Mouse (Mus musculus) midbrain, postnatal 0 days (tissue): ENCODE measurements around the gene Oxsr1. TPM values are rescaled to one million over a fixed set of nuclear protein-coding genes. Genes with fewer than 3 reads are reported as not detected.
A peak's percentile ranks its signal among the peaks of the same experiment; 100 is the strongest.

Source experiments
- ATAC-seq: fragments of 200-750 bp; cut with Nextera tagmentation; 2 replicates; pipeline ENCODE4 v1.8.0; 2017; ENCODE audit warnings: moderate number of reproducible peaks, mild to moderate bottlenecking, moderate TSS enrichment, moderate library complexity; ENCODE audit not compliant: low FRiP score
- DNase-seq: peaks from one replicate; pipeline ENCODE4 v3.0.0-alpha.2; 2015; ENCODE audit warnings: low spot score
- H3K27ac ChIP-seq: fragments of 300-500 bp; sonication (generic); 2 replicates; pipeline ENCODE4 v1.5.1; 2014; ENCODE audit warnings: low read depth, mild to moderate bottlenecking, low read length, mixed read lengths
- H3K27me3 ChIP-seq: fragments of 300-500 bp; sonication (generic); 2 replicates; pipeline ENCODE4 v1.6.1; 2014; ENCODE audit warnings: low read length, control low read depth, mixed read lengths; ENCODE audit not compliant: insufficient read depth
- H3K36me3 ChIP-seq: fragments of 300-500 bp; sonication (generic); 2 replicates; pipeline ENCODE4 v1.6.1; 2014; ENCODE audit warnings: low read length, control low read depth, mixed read lengths; ENCODE audit not compliant: insufficient read depth
- H3K4me1 ChIP-seq: fragments of 300-500 bp; sonication (generic); 2 replicates; pipeline ENCODE4 v1.6.1; 2014; ENCODE audit warnings: mild to moderate bottlenecking, control low read depth, antibody characterized with exemption, low read length, mixed read lengths; ENCODE audit not compliant: insufficient read depth
- H3K4me2 ChIP-seq: fragments of 300-500 bp; sonication (generic); 2 replicates; pipeline ENCODE4 v1.6.1; 2014; ENCODE audit warnings: low read depth, mild to moderate bottlenecking, low read length, mixed read lengths; ENCODE audit not compliant: poor library complexity, severe bottlenecking
- H3K4me3 ChIP-seq: fragments of 300-500 bp; sonication (generic); 2 replicates; pipeline ENCODE4 v1.5.1; 2014; ENCODE audit warnings: low read depth, mild to moderate bottlenecking, low read length, moderate library complexity
- H3K9ac ChIP-seq: fragments of 300-500 bp; sonication (generic); replicated peaks from 2 replicates; pipeline ENCODE4 v1.6.1; 2014; ENCODE audit warnings: mild to moderate bottlenecking, low read length, moderate library complexity, mixed read lengths; ENCODE audit not compliant: poor library complexity, severe bottlenecking
- H3K9me3 ChIP-seq: fragments of 300-500 bp; sonication (generic); 2 replicates; pipeline ENCODE4 v1.6.1; 2016; ENCODE audit warnings: low read length, control low read depth
- CTCF ChIP-seq: IDR thresholded peaks from 2 replicates; pipeline ENCODE4 v1.5.1; 2016; ENCODE audit warnings: antibody characterized with exemption, mild to moderate bottlenecking
- WGBS: fragments of 180-500 bp; shearing (Covaris S2); extraction: QIAGEN DNeasy Blood & Tissue Kit; methylation state at CpG from one replicate; pipeline ENCODE4 v1.1.7; 2014; 5-methylcytosine and 5-hydroxymethylcytosine counted together
- polyA plus RNA-seq: library from polyadenylated mRNA; unstranded; fragments of >200 nt; fragmentation: Nextera tagmentation; extraction: Ambion mirVana; gene quantifications from 2 replicates; pipeline ENCODE4 v1.2.1, GENCODE M21; 2015
- total RNA-seq: library from RNA; depleted of rRNA; stranded (reverse); fragments of >200 nt; gene quantifications from 2 replicates; pipeline ENCODE4 v1.2.3, GENCODE M21; 2014

The Oxsr1 gene
- total and polyA plus RNA-seq, 2 experiments from 2014 or later, result 10.7 to 38.5 TPM

DNA sequence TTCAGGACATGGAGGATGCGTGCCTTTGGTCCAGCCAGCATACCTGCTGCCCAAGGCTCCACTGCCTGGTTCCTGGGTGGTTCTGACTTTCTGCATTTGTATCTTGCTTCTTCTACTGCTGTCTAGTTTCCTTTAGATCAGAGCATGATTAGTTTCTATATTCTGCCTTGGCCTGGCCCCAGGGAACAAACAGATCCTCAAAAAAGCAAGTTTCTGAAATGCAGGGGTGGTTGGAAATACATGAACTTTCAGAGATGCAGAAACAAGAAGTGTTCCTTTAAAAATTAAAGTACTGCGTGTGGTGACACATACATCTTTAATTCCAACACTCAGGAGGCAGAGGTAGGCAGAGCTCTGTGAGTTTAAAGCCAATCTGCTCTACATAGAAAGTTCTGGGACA lies 12.6 kb upstream of the Oxsr1 start:
- TF ChIP-seq CTCF, result no peak
- Histone ChIP-seq H3K36me3 (no peaks in the 10 kb centered on the region), H3K9me3 (no peaks in the 10 kb centered on the region), H3K27me3 (no peaks in the 10 kb centered on the region), H3K4me2 (no peak overlapping the region), H3K9ac (no peak overlapping the region), H3K4me1 (no peaks in the 10 kb centered on the region), H3K27ac (no peak overlapping the region), H3K4me3 (no peak overlapping the region)
- 88% methylated on average over 2 of the region's 2 CpGs for WGBS
- DNase-seq, result no peak
- no peak for ATAC-seq

DNA sequence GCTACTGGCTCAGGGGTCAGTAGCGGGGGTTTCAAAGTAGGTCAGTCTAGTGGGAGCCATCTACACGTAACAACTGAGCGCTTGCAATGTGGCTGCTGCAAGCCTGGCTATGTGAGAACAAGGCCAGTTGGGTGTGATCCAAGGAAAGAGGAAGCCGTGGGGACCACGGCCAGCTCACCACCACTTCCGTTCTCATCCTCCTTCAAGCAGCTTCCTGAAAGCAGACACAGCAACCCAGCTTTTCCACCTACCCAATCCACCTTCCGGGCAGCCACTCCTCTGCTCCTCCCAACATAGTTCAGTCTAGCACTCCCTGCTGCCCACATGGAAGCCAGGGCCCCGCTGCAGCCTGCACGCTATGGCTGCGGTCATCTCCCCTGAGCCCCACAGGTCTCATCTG lies 12.1 kb upstream of the Oxsr1 start:
- Histone ChIP-seq H3K4me1 (no peaks in the 10 kb centered on the region), H3K27ac (no peak overlapping the region), H3K4me3 (no peak overlapping the region), H3K36me3 (no peaks in the 10 kb centered on the region), H3K27me3 (no peaks in the 10 kb centered on the region), H3K9me3 (no peaks in the 10 kb centered on the region), H3K9ac (no peak overlapping the region), H3K4me2 (no peak overlapping the region)
- TF ChIP-seq CTCF, result no peak
- WGBS, result 69% methylated on average over 10 of the region's 10 CpGs
- DNase-seq (peak; percentile 13), ATAC-seq (no peak)

DNA sequence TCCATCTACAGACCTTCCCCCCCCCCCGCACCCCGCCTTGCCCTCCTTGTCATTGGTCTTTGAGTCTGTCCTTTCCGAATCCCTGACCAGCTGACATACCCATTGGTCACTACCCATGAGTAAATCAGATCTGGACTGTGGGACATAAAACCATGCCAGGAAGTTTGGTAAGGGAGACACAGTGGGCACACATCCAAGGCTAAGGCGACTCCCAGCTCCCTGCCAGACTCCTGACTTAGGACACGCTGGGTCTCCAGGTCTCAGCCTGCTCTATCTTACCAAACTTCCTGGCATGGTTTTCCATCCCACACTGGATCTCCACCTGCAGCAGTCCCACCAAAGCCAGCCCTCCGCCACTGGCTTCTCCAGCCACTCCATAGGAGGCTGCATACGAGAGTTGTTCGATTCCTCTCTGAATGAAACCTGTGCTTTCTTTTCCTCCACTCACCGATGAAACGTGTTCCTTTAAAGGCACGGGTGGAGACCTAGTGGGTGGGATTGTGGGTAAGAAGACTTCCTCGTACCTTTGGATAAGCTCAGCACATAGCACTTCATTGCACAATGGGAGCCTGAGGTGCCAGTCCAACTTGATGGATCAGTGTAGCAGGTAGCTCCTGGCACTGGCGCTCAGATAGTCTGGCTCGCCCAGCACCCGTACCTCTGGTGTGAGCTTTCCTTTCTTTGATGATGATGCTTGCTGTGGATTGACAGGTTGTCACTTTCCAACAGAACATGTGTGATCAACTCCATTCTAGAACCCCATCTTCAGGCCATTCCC lies 8.1 kb upstream of the Oxsr1 start:
- no peak overlapping the region for H3K27ac ChIP-seq
- ATAC-seq (no peak), DNase-seq (no peak)
- H3K9me3 ChIP-seq, result no peaks in the 10 kb centered on the region
- no peak for TF ChIP-seq CTCF
- no peaks in the 10 kb centered on the region for H3K36me3 ChIP-seq
- no peaks in the 10 kb centered on the region for H3K4me1 ChIP-seq
- H3K4me2 ChIP-seq, result no peak overlapping the region
- no peak overlapping the region for H3K9ac ChIP-seq
- WGBS, result 90% methylated on average over 15 of the region's 15 CpGs
- no peaks in the 10 kb centered on the region for H3K27me3 ChIP-seq
- H3K4me3 ChIP-seq, result no peak overlapping the region

DNA sequence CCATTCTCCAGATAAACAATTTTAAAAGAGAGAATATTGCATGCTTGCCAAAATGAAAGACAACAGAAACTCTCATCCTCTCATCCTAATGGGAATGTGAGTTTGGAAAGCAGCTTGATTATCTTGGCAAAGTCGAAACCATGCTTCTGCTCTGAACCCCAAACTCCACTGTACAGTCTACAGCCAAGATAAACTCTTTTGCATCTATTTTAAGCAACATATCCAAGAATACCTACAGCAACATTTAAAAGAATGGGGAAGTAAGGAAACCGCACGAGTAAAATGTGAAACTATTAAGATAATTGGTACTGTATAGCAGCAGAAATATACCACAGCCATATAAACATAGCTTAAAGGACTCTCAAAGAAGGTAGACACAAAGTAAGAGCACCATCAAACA lies 6.3 kb upstream of the Oxsr1 start:
- Histone ChIP-seq H3K4me2 (no peak overlapping the region), H3K4me1 (no peaks in the 10 kb centered on the region), H3K4me3 (no peak overlapping the region), H3K9me3 (no peaks in the 10 kb centered on the region), H3K27me3 (no peaks in the 10 kb centered on the region), H3K27ac (no peak overlapping the region), H3K9ac (no peak overlapping the region), H3K36me3 (no peaks in the 10 kb centered on the region)
- no peak for TF ChIP-seq CTCF
- no peak for ATAC-seq
- no peak for DNase-seq
- WGBS, result 82% methylated on average over 3 of the region's 3 CpGs

DNA sequence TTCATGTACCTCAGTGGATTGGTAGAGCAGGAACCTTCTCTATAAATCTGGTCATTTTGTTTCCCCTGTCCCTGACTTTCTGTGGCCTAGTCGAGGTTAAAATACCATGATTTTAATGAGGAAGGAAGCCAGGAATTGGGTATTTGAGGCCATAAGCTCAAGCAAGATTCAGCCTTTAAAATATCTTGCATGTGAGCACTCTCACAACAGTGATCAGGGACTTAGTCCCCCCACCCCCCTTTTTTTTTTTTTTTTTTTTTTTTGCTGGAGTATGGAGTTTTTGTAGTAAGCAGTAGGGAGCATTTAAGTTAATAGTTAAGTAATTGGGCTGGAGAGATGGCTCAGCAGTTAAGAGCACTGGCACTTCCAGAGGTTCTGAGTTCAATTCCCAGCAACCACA lies 1.9 kb upstream of the Oxsr1 start:
- Histone ChIP-seq H3K4me1 (no peaks in the 10 kb centered on the region), H3K4me2 (no peak overlapping the region), H3K27ac (no peak overlapping the region), H3K9ac (no peak overlapping the region), H3K36me3 (no peaks in the 10 kb centered on the region), H3K27me3 (no peaks in the 10 kb centered on the region), H3K4me3 (no peak overlapping the region), H3K9me3 (no peaks in the 10 kb centered on the region)
- no peak for ATAC-seq
- no peak for TF ChIP-seq CTCF
- no peak for DNase-seq
- WGBS, result 82% methylated on average over 1 of the region's 1 CpGs

DNA sequence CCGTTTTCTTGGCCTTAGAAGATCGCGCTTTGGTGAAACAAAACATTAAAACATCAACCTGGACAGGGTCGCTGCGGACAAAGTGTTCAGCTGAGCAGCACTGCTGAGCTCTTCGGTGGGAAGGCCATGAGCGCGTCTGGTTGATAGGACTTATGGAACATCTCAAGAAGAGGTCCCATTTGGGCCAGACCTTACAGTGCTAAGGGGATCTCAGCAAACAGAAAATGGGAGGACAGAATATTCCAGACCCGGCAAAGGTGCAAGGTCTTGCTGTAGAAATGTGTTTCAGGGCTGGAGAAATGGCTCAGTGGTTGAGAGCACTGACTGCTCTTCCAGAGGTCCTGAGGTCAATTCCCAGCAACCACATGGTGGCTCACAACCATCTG lies 1.0 kb upstream of the Oxsr1 start:
- ATAC-seq, result no peak
- H3K9me3 ChIP-seq, result no peaks in the 10 kb centered on the region
- H3K36me3 ChIP-seq, result no peaks in the 10 kb centered on the region
- peak overlapping the region; percentile 52 for H3K9ac ChIP-seq
- H3K4me3 ChIP-seq, result peak overlapping the region; percentile 91
- peak overlapping the region; percentile 93 for H3K27ac ChIP-seq
- DNase-seq, result no peak
- no peak for TF ChIP-seq CTCF
- WGBS, result 5% methylated on average over 9 of the region's 9 CpGs
- H3K27me3 ChIP-seq, result no peaks in the 10 kb centered on the region
- no peaks in the 10 kb centered on the region for H3K4me1 ChIP-seq
- peak overlapping the region; percentile 51 for H3K4me2 ChIP-seq
